Comparison of ENCODE assay signal across 10 mouse cellular contexts in genomic region chr11:59384441-59384959, GRCm38 (mm10). TPM values are rescaled to one million over a fixed set of nuclear protein-coding genes. Genes with fewer than 3 reads are reported as not detected.
DNase-seq lines count a peak whose midpoint lies in the region; TF ChIP-seq lines count a peak whose summit lies in the region.
"Had no signal": no experiment of that assay in that cellular context is flagged by ENCODE, and none has a peak within 500 bp of the region (broad histone marks: within the 10 kb centered on the region; RNA-seq: fewer than 3 reads in every experiment).

No protein-coding gene starts in this region.

- no peak for TF ChIP-seq CTCF in gastrocnemius, adult 2 months (IDR thresholded peaks at IDR 0.05)

- H3K27ac ChIP-seq in gastrocnemius, adult 2 months = peak overlapping the region; percentile 35
- H3K27ac ChIP-seq: liver, embryonic 13.5 days had no signal

- DNase-seq in ovary, postnatal 36 days (ENCODE audit: low spot score) = peak; percentile 24
- DNase-seq in ovary, postnatal 14 days (ENCODE audit: low spot score) = no peak
- DNase-seq in gastrocnemius, adult 2 months = peak; percentile 75
- DNase-seq in kidney, postnatal 25 days = peak; percentile 71 to 90
- peak; percentile 70 to 73 for DNase-seq in thymus, adult 18-20 months
- no peak for DNase-seq in cerebellum, postnatal 14 days
- no peak for DNase-seq in frontal cortex, postnatal 25 days (ENCODE audit: low spot score in 2 of 2)
- no peak for DNase-seq in left cerebral cortex, adult 9 months (ENCODE audit: low spot score in 2 of 2)
- DNase-seq: liver, embryonic 13.5 days had no signal

- H3K4me3 ChIP-seq in gastrocnemius, adult 2 months = no peak overlapping the region
- H3K4me3 ChIP-seq: liver, embryonic 13.5 days had no signal

- intact Hi-C loops in gastrocnemius, adult 2 months (cut with DNase I) = no loop called here

RNA-seq across cellular contexts. Expression of gene Prss38, which starts 9.0 kb away (rescaled TPM):
- total RNA-seq in gastrocnemius, adult 2 months (2021) = not detected
- total RNA-seq: adrenal gland, postnatal 36 days had no signal

Comparison
In these comparisons a context has a peak if more than half of its experiments do, and no peak if none do; other contexts are left out.
1. DNase-seq: peak in ovary, postnatal 36 days (single experiment), gastrocnemius, adult 2 months (single experiment), kidney, postnatal 25 days (2 of 2) and thymus, adult 18-20 months (2 of 2); none in ovary, postnatal 14 days (single experiment), cerebellum, postnatal 14 days (0 of 2), frontal cortex, postnatal 25 days (0 of 2) and left cerebral cortex, adult 9 months (0 of 2).